In the genomic region with DNA sequence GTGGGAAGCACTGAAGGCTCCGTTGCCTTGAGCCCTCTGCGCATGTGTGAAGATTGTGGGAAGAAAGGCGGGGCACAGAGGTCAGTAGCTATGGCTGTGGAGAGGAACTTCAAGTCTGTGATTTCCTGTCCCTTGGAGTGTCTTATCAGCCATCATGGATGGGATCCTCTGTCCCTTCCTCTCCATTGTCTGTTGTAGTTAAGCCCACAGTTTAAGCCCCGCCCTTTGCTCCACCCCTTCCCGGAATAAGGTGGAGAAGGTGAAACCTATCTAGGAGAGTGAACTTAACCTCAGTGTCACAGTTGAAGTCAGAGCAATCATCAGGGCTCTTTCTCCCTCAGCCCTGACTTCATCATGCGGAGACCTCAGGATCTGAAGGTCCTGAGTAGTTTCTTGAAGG, we compare ENCODE assay signal across 19 mouse cellular contexts.
"Had no signal": no experiment of that assay in that cellular context is flagged by ENCODE, and none has a peak within 500 bp of the region (broad histone marks: within the 10 kb centered on the region; RNA-seq: fewer than 3 reads in every experiment).

No protein-coding gene starts in this region.

- H3K36me3 ChIP-seq: midbrain, embryonic 10.5 days; midbrain, embryonic 12.5 days; neural tube, embryonic 13.5 days; neural tube, embryonic 15.5 days had no signal

- H3K4me3 ChIP-seq: midbrain, embryonic 10.5 days; midbrain, embryonic 12.5 days; myocyte; neural tube, embryonic 13.5 days; neural tube, embryonic 15.5 days had no signal

- H3K9ac ChIP-seq: lung, embryonic 14.5 days; midbrain, embryonic 12.5 days; neural tube, embryonic 13.5 days; neural tube, embryonic 15.5 days had no signal

- ATAC-seq: midbrain, embryonic 16.5 days had no signal

- H3K27me3 ChIP-seq: neural tube, embryonic 15.5 days had no signal

- H3K4me2 ChIP-seq: lung, embryonic 14.5 days; midbrain, embryonic 12.5 days; neural tube, embryonic 13.5 days; neural tube, embryonic 15.5 days had no signal

- H3K4me1 ChIP-seq: midbrain, embryonic 10.5 days; midbrain, embryonic 12.5 days; neural tube, embryonic 13.5 days; neural tube, embryonic 15.5 days had no signal

- DNase-seq: lung, adult 18-20 months; lung, embryonic 14.5 days; lung, postnatal 10 days; lung, postnatal 4 days; midbrain, embryonic 14.5 days; retina, postnatal 1 day; right cerebral cortex, adult 18-20 months; right cerebral cortex, postnatal 25 days; right cerebral cortex, postnatal 4 days; spleen, adult 18-20 months; thymus, adult 18-20 months; thymus, postnatal 14 days; thymus, postnatal 36 days had no signal

- H3K9me3 ChIP-seq: midbrain, embryonic 10.5 days; midbrain, embryonic 12.5 days; neural tube, embryonic 13.5 days; neural tube, embryonic 15.5 days had no signal

- H3K27ac ChIP-seq: midbrain, embryonic 10.5 days; midbrain, embryonic 12.5 days; neural tube, embryonic 13.5 days; neural tube, embryonic 15.5 days had no signal
